Mouse (Mus musculus) hindbrain, postnatal 0 days (tissue): ENCODE measurements around the gene Ankrd42. TPM values are rescaled to one million over a fixed set of nuclear protein-coding genes. Genes with fewer than 3 reads are reported as not detected.

ENCODE experiments used
- ATAC-seq: fragments of 200-750 bp; cut with Nextera tagmentation; 2 replicates; pipeline ENCODE4 v1.8.0; 2017; ENCODE audit warnings: mild to moderate bottlenecking, moderate TSS enrichment, moderate library complexity
- DNase-seq: peaks from one replicate; pipeline ENCODE4 v3.0.0-alpha.2; 2015; ENCODE audit warnings: low spot score
- H3K27ac ChIP-seq: fragments of 300-500 bp; sonication (generic); 2 replicates; pipeline ENCODE4 v1.5.1; 2014; ENCODE audit warnings: mild to moderate bottlenecking
- H3K27me3 ChIP-seq: fragments of 300-500 bp; sonication (generic); 2 replicates; pipeline ENCODE4 v1.6.1; 2014; ENCODE audit warnings: low read length, mixed read lengths; ENCODE audit not compliant: insufficient read depth
- H3K36me3 ChIP-seq: fragments of 300-500 bp; sonication (generic); 2 replicates; pipeline ENCODE4 v1.6.1; 2014; ENCODE audit warnings: low read length, mixed read lengths; ENCODE audit not compliant: insufficient read depth
- H3K4me1 ChIP-seq: fragments of 300-500 bp; sonication (generic); 2 replicates; pipeline ENCODE4 v1.6.1; 2014; ENCODE audit warnings: antibody characterized with exemption, low read length, mixed read lengths; ENCODE audit not compliant: insufficient read depth
- H3K4me2 ChIP-seq: fragments of 300-500 bp; sonication (generic); 2 replicates; pipeline ENCODE4 v1.6.1; 2014; ENCODE audit warnings: low read depth, mild to moderate bottlenecking, low read length, moderate library complexity, mixed read lengths
- H3K4me3 ChIP-seq: fragments of 300-500 bp; sonication (generic); 2 replicates; pipeline ENCODE4 v1.5.1; 2014; ENCODE audit warnings: low read length
- H3K9ac ChIP-seq: fragments of 300-500 bp; sonication (generic); replicated peaks from 2 replicates; pipeline ENCODE4 v1.6.1; 2014; ENCODE audit warnings: mild to moderate bottlenecking, low read length, moderate library complexity, mixed read lengths
- H3K9me3 ChIP-seq: fragments of 300-500 bp; sonication (generic); 2 replicates; pipeline ENCODE4 v1.6.1; 2016; ENCODE audit warnings: low read length, mixed read lengths
- CTCF ChIP-seq: IDR thresholded peaks from 2 replicates; pipeline ENCODE4 v1.5.1; 2016; ENCODE audit warnings: antibody characterized with exemption, control low read depth, low read depth
- WGBS: fragments of 180-500 bp; shearing (Covaris S2); extraction: QIAGEN DNeasy Blood & Tissue Kit; methylation state at CpG from one replicate; pipeline ENCODE4 v1.1.7; 2014; 5-methylcytosine and 5-hydroxymethylcytosine counted together
- polyA plus RNA-seq: library from polyadenylated mRNA; unstranded; fragments of >200 nt; fragmentation: Nextera tagmentation; extraction: Ambion mirVana; gene quantifications from 2 replicates; pipeline ENCODE4 v1.2.1, GENCODE M21; 2015
- total RNA-seq: library from RNA; depleted of rRNA; stranded (reverse); fragments of >200 nt; gene quantifications from 2 replicates; pipeline ENCODE4 v1.2.3, GENCODE M21; 2014

Ankrd42 gene
- total and polyA plus RNA-seq, 2 experiments from 2014 or later = 20.8 to 22.8 TPM

- Histone ChIP-seq H3K4me3 (no peak overlapping the region), H3K4me1 (no peaks in the 10 kb centered on the region), H3K36me3 (no peaks in the 10 kb centered on the region), H3K27ac (no peak overlapping the region), H3K27me3 (no peaks in the 10 kb centered on the region), H3K9me3 (no peaks in the 10 kb centered on the region), H3K4me2 (no peak overlapping the region), H3K9ac (no peak overlapping the region)
- TF ChIP-seq CTCF = peak; percentile 57
- 0 out of 2 replicates have a peak, but pooled peaks have one; percentile 58 for ATAC-seq
- peak; percentile 67 for DNase-seq
- WGBS = 44% methylated on average over 2 of the region's 2 CpGs
These were observed 6.8 kb downstream of the Ankrd42 start for GRCm38 (mm10) chr7:92630167-92630566.

- ATAC-seq (no peak), DNase-seq (peak; percentile 27)
- Histone ChIP-seq H3K4me2 (no peak overlapping the region), H3K9me3 (no peaks in the 10 kb centered on the region), H3K27me3 (no peaks in the 10 kb centered on the region), H3K9ac (no peak overlapping the region), H3K27ac (no peak overlapping the region), H3K4me3 (no peak overlapping the region), H3K4me1 (no peaks in the 10 kb centered on the region), H3K36me3 (peaks cover under 1% of the 10 kb centered on the region; the same call in 1 of the 2 replicates)
- TF ChIP-seq CTCF = peak; percentile 48
- WGBS = 56% methylated on average over 2 of the region's 2 CpGs
These were observed 12.5 kb downstream of the Ankrd42 start for GRCm38 (mm10) chr7:92624488-92624887.

- Histone ChIP-seq H3K36me3 (peaks cover 14% of the 10 kb centered on the region; the same call in 1 of the 2 replicates), H3K4me1 (no peaks in the 10 kb centered on the region), H3K4me3 (no peak overlapping the region), H3K9ac (no peak overlapping the region), H3K9me3 (no peaks in the 10 kb centered on the region), H3K27ac (no peak overlapping the region), H3K27me3 (no peaks in the 10 kb centered on the region), H3K4me2 (no peak overlapping the region)
- WGBS = 62% methylated on average over 7 of the region's 7 CpGs
- no peak for TF ChIP-seq CTCF
- ATAC-seq (no peak), DNase-seq (peak; percentile 2)
These were observed 26.1 kb downstream of the Ankrd42 start for GRCm38 (mm10) chr7:92610830-92611229.

- H3K36me3 ChIP-seq = peaks cover 19% of the 10 kb centered on the region
- H3K4me2 ChIP-seq = no peak overlapping the region
- no peak overlapping the region for H3K9ac ChIP-seq
- DNase-seq (no peak), ATAC-seq (no peak)
- H3K4me1 ChIP-seq = no peaks in the 10 kb centered on the region
- H3K4me3 ChIP-seq = no peak overlapping the region
- 93% methylated on average over 7 of the region's 7 CpGs for WGBS
- H3K9me3 ChIP-seq = no peaks in the 10 kb centered on the region
- no peak overlapping the region for H3K27ac ChIP-seq
- no peaks in the 10 kb centered on the region for H3K27me3 ChIP-seq
- TF ChIP-seq CTCF = no peak
These were observed 32.0 kb downstream of the Ankrd42 start for GRCm38 (mm10) chr7:92604961-92605360.

GRCm38 (mm10) chr7:92590842-92591241, 46.1 kb downstream of the Ankrd42 start:
- no peak for TF ChIP-seq CTCF
- Histone ChIP-seq H3K4me3 (no peak overlapping the region), H3K4me1 (no peaks in the 10 kb centered on the region), H3K9ac (no peak overlapping the region), H3K9me3 (no peaks in the 10 kb centered on the region), H3K27ac (no peak overlapping the region), H3K27me3 (no peaks in the 10 kb centered on the region), H3K36me3 (no peaks in the 10 kb centered on the region), H3K4me2 (no peak overlapping the region)
- 83% methylated on average over 2 of the region's 2 CpGs for WGBS
- ATAC-seq (no peak), DNase-seq (no peak)

- ATAC-seq (no peak), DNase-seq (no peak)
- Histone ChIP-seq H3K27me3 (no peaks in the 10 kb centered on the region), H3K9me3 (no peaks in the 10 kb centered on the region), H3K27ac (no peak overlapping the region), H3K36me3 (no peaks in the 10 kb centered on the region), H3K4me2 (no peak overlapping the region), H3K4me3 (no peak overlapping the region), H3K4me1 (no peaks in the 10 kb centered on the region), H3K9ac (no peak overlapping the region)
- TF ChIP-seq CTCF = no peak
- 84% methylated on average over 7 of the region's 7 CpGs for WGBS
These were observed 47.0 kb downstream of the Ankrd42 start for GRCm38 (mm10) chr7:92589986-92590385.

- H3K4me2 ChIP-seq = no peak overlapping the region
- no peaks in the 10 kb centered on the region for H3K9me3 ChIP-seq
- no peak for ATAC-seq
- no peak overlapping the region for H3K4me3 ChIP-seq
- no peak for TF ChIP-seq CTCF
- no peaks in the 10 kb centered on the region for H3K27me3 ChIP-seq
- peaks cover 6% of the 10 kb centered on the region; the same call in 1 of the 2 replicates for H3K36me3 ChIP-seq
- 92% methylated on average over 7 of the region's 7 CpGs for WGBS
- no peak for DNase-seq
- H3K9ac ChIP-seq = no peak overlapping the region
- H3K27ac ChIP-seq = no peak overlapping the region
- H3K4me1 ChIP-seq = no peaks in the 10 kb centered on the region
These were observed 53.4 kb downstream of the Ankrd42 start for GRCm38 (mm10) chr7:92583567-92583966.
